Mouse (Mus musculus) ES-Bruce4 (cell line): ENCODE measurements around the gene Gm45140. TPM values are rescaled to one million over a fixed set of nuclear protein-coding genes. Genes with fewer than 3 reads are reported as not detected.

Experiments
- H3K27ac ChIP-seq: 2 replicates; pipeline ENCODE4 v1.5.1; 2012; ENCODE audit warnings: low read length, inconsistent platforms; ENCODE audit not compliant: insufficient read depth
- H3K27me3 ChIP-seq: 2 replicates; pipeline ENCODE4 v1.6.1; 2012; ENCODE audit warnings: mild to moderate bottlenecking, low read length, inconsistent platforms; ENCODE audit not compliant: control insufficient read depth, poor library complexity, insufficient read depth, severe bottlenecking
- H3K36me3 ChIP-seq: 2 replicates; pipeline ENCODE4 v1.6.1; 2012; ENCODE audit warnings: inconsistent platforms, mild to moderate bottlenecking, low read length, moderate library complexity; ENCODE audit not compliant: control insufficient read depth, poor library complexity, insufficient read depth, severe bottlenecking
- H3K4me1 ChIP-seq: one replicate; pipeline ENCODE4 v1.8.1; 2011; ENCODE audit warnings: low read length; ENCODE audit not compliant: control insufficient read depth, insufficient read depth
- H3K4me3 ChIP-seq: 2 replicates; pipeline ENCODE4 v1.5.1; 2011; ENCODE audit warnings: low read depth, mild to moderate bottlenecking, low read length
- H3K9ac ChIP-seq: 2 replicates; pipeline ENCODE4 v1.6.1; 2012; ENCODE audit warnings: low read depth, mild to moderate bottlenecking, inconsistent platforms; ENCODE audit not compliant: poor library complexity, severe bottlenecking
- H3K9me3 ChIP-seq: replicated peaks from 2 replicates; pipeline ENCODE4 v1.6.1; 2012; ENCODE audit warnings: mild to moderate bottlenecking, low read length, inconsistent platforms; ENCODE audit not compliant: control insufficient read depth, poor library complexity, insufficient read depth, severe bottlenecking
- CTCF ChIP-seq: IDR thresholded peaks from one replicate; pipeline ENCODE4 v1.8.1; 2011; ENCODE audit warnings: low read depth, low read length
- EP300 ChIP-seq: IDR thresholded peaks from 2 replicates; pipeline ENCODE4 v1.6.1; 2011; ENCODE audit warnings: low read depth, low read length; ENCODE audit not compliant: insufficient read depth
- POLR2A ChIP-seq: IDR thresholded peaks from one replicate; pipeline ENCODE4 v1.8.1; 2011; ENCODE audit warnings: low read length; ENCODE audit not compliant: insufficient read depth
- polyA plus RNA-seq: library from polyadenylated mRNA; stranded (reverse); fragments of >200 nt; gene quantifications from 2 replicates; pipeline ENCODE4 v1.2.4, GENCODE M21; 2011; ENCODE audit warnings: low read depth; ENCODE audit not compliant: missing spikeins, insufficient read depth, insufficient read length

Gm45140 gene
- polyA plus RNA-seq, 1 experiment: 3.6 TPM

- Histone ChIP-seq H3K27me3 (no peaks in the 10 kb centered on the region), H3K9me3 (no peaks in the 10 kb centered on the region), H3K4me3 (no peak overlapping the region), H3K36me3 (no peaks in the 10 kb centered on the region), H3K27ac (no peak overlapping the region), H3K4me1 (no peaks in the 10 kb centered on the region), H3K9ac (no peak overlapping the region)
- TF ChIP-seq CTCF (no peak), POLR2A (no peak), EP300 (no peak)
These were observed 31.6 kb downstream of the Gm45140 start for GRCm38 (mm10) chr6:87804036-87804435.

GRCm38 (mm10) chr6:87802462-87802861, 33.1 kb downstream of the Gm45140 start:
- Histone ChIP-seq H3K4me3 (no peak overlapping the region), H3K9me3 (no peaks in the 10 kb centered on the region), H3K4me1 (no peaks in the 10 kb centered on the region), H3K36me3 (no peaks in the 10 kb centered on the region), H3K27ac (no peak overlapping the region), H3K27me3 (no peaks in the 10 kb centered on the region), H3K9ac (no peak overlapping the region)
- TF ChIP-seq EP300 (no peak), POLR2A (no peak), CTCF (no peak)

- Histone ChIP-seq H3K27me3 (no peaks in the 10 kb centered on the region), H3K36me3 (no peaks in the 10 kb centered on the region), H3K9me3 (no peaks in the 10 kb centered on the region), H3K4me1 (peaks cover 3% of the 10 kb centered on the region), H3K9ac (no peak overlapping the region), H3K27ac (no peak overlapping the region), H3K4me3 (no peak overlapping the region)
- TF ChIP-seq EP300 (no peak), POLR2A (no peak), CTCF (no peak)
These were observed 36.0 kb downstream of the Gm45140 start for GRCm38 (mm10) chr6:87799576-87799975.

- no peak for TF ChIP-seq CTCF
- Histone ChIP-seq H3K4me3 (no peak overlapping the region), H3K36me3 (no peaks in the 10 kb centered on the region)
These were observed 38.3 kb downstream of the Gm45140 start for GRCm38 (mm10) chr6:87797321-87797720.

DNA sequence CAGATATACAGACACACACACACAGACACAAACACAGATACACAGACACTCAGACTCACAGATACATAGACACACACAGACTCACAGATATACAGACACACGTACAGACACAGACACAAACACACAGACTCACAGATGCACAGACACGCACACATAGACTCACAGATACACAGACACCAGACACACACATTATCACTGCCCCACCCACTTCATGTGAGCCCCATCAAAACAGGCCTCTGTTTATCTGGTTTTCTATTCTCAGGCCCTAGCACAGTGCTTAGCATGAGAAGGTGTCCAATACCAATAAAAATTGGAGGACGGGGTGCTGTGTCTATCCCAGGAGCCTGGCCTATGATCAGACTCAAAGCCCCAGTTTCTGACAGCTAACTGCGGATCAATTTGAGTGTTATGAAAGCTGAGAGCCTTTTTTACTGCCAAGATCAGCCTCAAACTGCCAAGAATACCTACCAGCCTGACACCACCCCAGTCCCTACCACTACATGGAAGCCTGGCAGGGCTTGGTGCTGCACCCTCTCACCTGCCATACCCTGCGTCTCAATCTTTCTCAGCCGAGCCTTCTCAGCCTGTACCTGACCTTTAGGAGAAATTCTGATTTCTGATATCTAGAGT, 39.2 kb downstream of the Gm45140 start:
- H3K27me3 ChIP-seq: no peaks in the 10 kb centered on the region
- no peak overlapping the region for H3K9ac ChIP-seq
- H3K36me3 ChIP-seq: no peaks in the 10 kb centered on the region
- H3K4me1 ChIP-seq: peaks cover 3% of the 10 kb centered on the region
- 0 out of 2 replicates have a peak overlapping the region, but pooled peaks have one; percentile 12 for H3K27ac ChIP-seq
- H3K4me3 ChIP-seq: no peak overlapping the region
- TF ChIP-seq CTCF (no peak), POLR2A (no peak), EP300 (no peak)
- H3K9me3 ChIP-seq: no peaks in the 10 kb centered on the region

More at GRCm38 (mm10) chr6:87797321-87797720, 38.3 kb downstream of the Gm45140 start:
- no peaks in the 10 kb centered on the region for H3K9me3 ChIP-seq
- no peak overlapping the region for H3K9ac ChIP-seq
- H3K27ac ChIP-seq: no peak overlapping the region
- no peaks in the 10 kb centered on the region for H3K27me3 ChIP-seq
- H3K4me1 ChIP-seq: peaks cover 3% of the 10 kb centered on the region

DNA sequence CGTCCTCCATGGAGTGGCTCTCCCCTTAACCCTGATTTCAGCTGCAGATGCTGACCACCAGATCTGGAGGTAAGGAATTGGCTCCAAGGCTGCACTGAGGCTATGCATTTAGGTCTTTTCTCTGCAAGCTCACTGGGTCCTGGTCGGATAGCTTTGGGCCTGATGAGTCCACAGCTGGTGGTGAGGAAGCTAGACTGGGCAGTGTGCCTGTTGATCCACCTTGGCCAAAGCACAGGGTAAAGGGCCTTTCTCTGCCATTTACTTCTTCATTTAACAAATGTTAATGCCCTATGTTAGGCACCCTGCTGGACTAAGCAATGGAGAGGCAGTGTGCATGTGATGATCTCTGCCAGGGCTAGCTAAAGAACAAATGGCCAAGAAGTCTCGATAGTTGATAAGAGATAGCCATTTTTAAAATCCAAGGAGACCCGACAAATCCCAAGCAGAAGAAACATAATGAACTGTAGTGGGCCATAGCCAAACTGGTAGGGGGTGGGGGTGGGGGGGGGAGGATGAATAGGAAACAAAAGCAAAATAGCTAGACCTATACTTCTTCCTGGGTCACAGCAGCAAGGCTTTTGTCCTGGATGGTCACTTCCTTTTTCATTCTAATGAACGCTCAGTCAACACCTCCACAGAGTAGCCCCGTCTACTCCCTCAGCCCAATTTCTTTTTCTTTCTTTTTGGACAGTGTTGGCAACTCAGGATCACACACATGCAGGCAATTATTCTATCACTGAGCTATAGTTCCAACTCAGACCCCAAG, 40.0 kb downstream of the Gm45140 start:
- no peak overlapping the region for H3K27ac ChIP-seq
- no peak overlapping the region for H3K4me3 ChIP-seq
- H3K36me3 ChIP-seq: no peaks in the 10 kb centered on the region
- H3K27me3 ChIP-seq: no peaks in the 10 kb centered on the region
- peaks cover 3% of the 10 kb centered on the region for H3K4me1 ChIP-seq
- H3K9ac ChIP-seq: no peak overlapping the region
- no peaks in the 10 kb centered on the region for H3K9me3 ChIP-seq
- TF ChIP-seq POLR2A (no peak), CTCF (no peak), EP300 (no peak)
